Mouse (Mus musculus) retina, postnatal 1 day (tissue): ENCODE results near the gene Mad1l1.
"Not testable (repeated sequence)": the region's sequence is repeated elsewhere in the genome, so short reads cannot be mapped to it uniquely, and the experiment has no call there.

ENCODE experiments used
- DNase-seq: peaks from one replicate; pipeline ENCODE4 v3.0.0-alpha.2; 2012

Gene Mad1l1

GRCm38 (mm10) chr5:140321042-140321755 lies at the start of gene Mad1l1, which contains the start of gene Nudt1:
TSS of gene Mad1l1 (minus strand) at chr5:140321552.
TSS of gene Nudt1 (plus strand) at chr5:140321656.
- peak; percentile 97 for DNase-seq

- no peak for DNase-seq
Measured at GRCm38 (mm10) chr5:140370446-140371254, 49.3 kb upstream of the Mad1l1 start.

GRCm38 (mm10) chr5:140369466-140369865 lies 48.1 kb upstream of the Mad1l1 start:
- no peak for DNase-seq

- DNase-seq, result no peak
Measured at GRCm38 (mm10) chr5:140368926-140369325, 47.6 kb upstream of the Mad1l1 start.

- DNase-seq, result not testable (repeated sequence)
Measured at GRCm38 (mm10) chr5:140368126-140368525, 46.8 kb upstream of the Mad1l1 start.

GRCm38 (mm10) chr5:140364415-140364814 lies 43.1 kb upstream of the Mad1l1 start:
- no peak for DNase-seq

- DNase-seq, result no peak
Measured at GRCm38 (mm10) chr5:140359930-140360674, 38.8 kb upstream of the Mad1l1 start.

- no peak for DNase-seq
Measured at GRCm38 (mm10) chr5:140357466-140357865, 36.1 kb upstream of the Mad1l1 start.

GRCm38 (mm10) chr5:140355934-140356333 lies 34.6 kb upstream of the Mad1l1 start:
- DNase-seq, result no peak

- DNase-seq, result no peak
Measured at GRCm38 (mm10) chr5:140352352-140352751, 31.0 kb upstream of the Mad1l1 start.

GRCm38 (mm10) chr5:140350731-140351497 lies 29.6 kb upstream of the Mad1l1 start:
- DNase-seq, result no peak

GRCm38 (mm10) chr5:140349882-140350281 lies 28.5 kb upstream of the Mad1l1 start:
- DNase-seq, result no peak

- no peak for DNase-seq
Measured at GRCm38 (mm10) chr5:140346050-140346449, 24.7 kb upstream of the Mad1l1 start.

GRCm38 (mm10) chr5:140345244-140345643 lies 23.9 kb upstream of the Mad1l1 start:
- DNase-seq, result no peak

GRCm38 (mm10) chr5:140342880-140343279 lies 21.5 kb upstream of the Mad1l1 start:
- no peak for DNase-seq

- DNase-seq, result no peak
Measured at GRCm38 (mm10) chr5:140339836-140340235, 18.5 kb upstream of the Mad1l1 start.

- no peak for DNase-seq
Measured at GRCm38 (mm10) chr5:140338779-140339178, 17.4 kb upstream of the Mad1l1 start.

- DNase-seq, result peak; percentile 64
Measured at GRCm38 (mm10) chr5:140336680-140337079, 15.3 kb upstream of the Mad1l1 start.

- peak; percentile 53 for DNase-seq
Measured at GRCm38 (mm10) chr5:140333631-140334030, 12.3 kb upstream of the Mad1l1 start.

GRCm38 (mm10) chr5:140332519-140332918 lies 11.2 kb upstream of the Mad1l1 start:
- no peak for DNase-seq

- DNase-seq, result peak; percentile 89
Measured at GRCm38 (mm10) chr5:140331615-140332512, 10.5 kb upstream of the Mad1l1 start, which contains the start of gene Mrm2. TSS of gene Mrm2 (minus strand) at chr5:140331898.
